Mouse (Mus musculus): ENCODE results near the gene Tmprss11e.

The Tmprss11e gene

GRCm38 (mm10) chr5:86745715-86746114 lies at the start of gene Tmprss11e:
Gene Tmprss11e (minus strand): TSS chr5:86745815.
- DNase-seq = no peak

- no peak for DNase-seq
These were observed 47.2 kb upstream of the Tmprss11e start for GRCm38 (mm10) chr5:86792807-86793206.

- no peak for DNase-seq
These were observed 46.6 kb upstream of the Tmprss11e start for GRCm38 (mm10) chr5:86792249-86792648.

GRCm38 (mm10) chr5:86789954-86790353 lies 44.3 kb upstream of the Tmprss11e start:
- no peak for DNase-seq

GRCm38 (mm10) chr5:86786798-86787197 lies 41.2 kb upstream of the Tmprss11e start:
- DNase-seq = no peak

- DNase-seq = no peak
These were observed 38.6 kb upstream of the Tmprss11e start for GRCm38 (mm10) chr5:86784205-86784604.

GRCm38 (mm10) chr5:86783059-86783458 lies 37.4 kb upstream of the Tmprss11e start:
- no peak for DNase-seq

- peak; percentile 27 for DNase-seq
These were observed 32.9 kb upstream of the Tmprss11e start for GRCm38 (mm10) chr5:86778471-86778870.

- DNase-seq = peak; percentile 24
These were observed 31.3 kb upstream of the Tmprss11e start for GRCm38 (mm10) chr5:86776941-86777340.

GRCm38 (mm10) chr5:86771010-86771409 lies 25.4 kb upstream of the Tmprss11e start:
- DNase-seq = no peak

GRCm38 (mm10) chr5:86769015-86769658 lies 23.5 kb upstream of the Tmprss11e start:
- no peak for DNase-seq

- DNase-seq = no peak
These were observed 2.8 kb downstream of the Tmprss11e start for GRCm38 (mm10) chr5:86742796-86743195.

- DNase-seq = no peak
These were observed 4.5 kb downstream of the Tmprss11e start for GRCm38 (mm10) chr5:86741146-86741545.

GRCm38 (mm10) chr5:86735808-86736207 lies 9.8 kb downstream of the Tmprss11e start:
- no peak for DNase-seq

- DNase-seq = no peak
These were observed 15.0 kb downstream of the Tmprss11e start for GRCm38 (mm10) chr5:86730587-86730986.

GRCm38 (mm10) chr5:86728574-86728973 lies 17.0 kb downstream of the Tmprss11e start:
- no peak for DNase-seq

- DNase-seq = peak; percentile 34
These were observed 18.6 kb downstream of the Tmprss11e start for GRCm38 (mm10) chr5:86727033-86727432.

GRCm38 (mm10) chr5:86725021-86725420 lies 20.6 kb downstream of the Tmprss11e start:
- DNase-seq = no peak

- no peak for DNase-seq
These were observed 22.7 kb downstream of the Tmprss11e start for GRCm38 (mm10) chr5:86722820-86723460.

- no peak for DNase-seq
These were observed 30.6 kb downstream of the Tmprss11e start for GRCm38 (mm10) chr5:86714967-86715366.

GRCm38 (mm10) chr5:86704923-86705322 lies 40.7 kb downstream of the Tmprss11e start:
- DNase-seq = no peak

GRCm38 (mm10) chr5:86684667-86685066 lies 60.9 kb downstream of the Tmprss11e start:
- peak; percentile 31 for DNase-seq

- DNase-seq = no peak
These were observed 69.4 kb downstream of the Tmprss11e start, which contains the start of gene Tmprss11b for GRCm38 (mm10) chr5:86676262-86676661. Gene Tmprss11b (minus strand): TSS chr5:86676362.
